Mouse (Mus musculus) heart, embryonic 14.5 days (tissue): ENCODE results near the gene 8030474K03Rik. TPM values are rescaled to one million over a fixed set of nuclear protein-coding genes. Genes with fewer than 3 reads are reported as not detected.
A peak's percentile ranks its signal among the peaks of the same experiment; 100 is the strongest.
"Not testable (repeated sequence)": the region's sequence is repeated elsewhere in the genome, so short reads cannot be mapped to it uniquely, and the experiment has no call there.

Experiments
- ATAC-seq: fragments of 200-750 bp; cut with Nextera tagmentation; 2 replicates; pipeline ENCODE4 v1.8.0; 2017; ENCODE audit warnings: low read depth, moderate TSS enrichment; ENCODE audit not compliant: insufficient number of reproducible peaks, insufficient read depth, low FRiP score
- H3K27ac ChIP-seq, 2 experiments: fragments of 200-500 bp in 1 of 2; fragments of 300-500 bp in 1 of 2; sonication (generic) in 1 of 2; replicated peaks in 1 of 2; 2 replicates each; pipeline ENCODE4 v1.5.1; 2012 to 2014; ENCODE audit warnings: low read depth in 2 of 2, low read length in 2 of 2, control low read depth in 1 of 2, mild to moderate bottlenecking in 1 of 2, mixed read lengths in 1 of 2; ENCODE audit not compliant: control insufficient read depth in 1 of 2, insufficient read depth in 1 of 2
- H3K27me3 ChIP-seq: fragments of 300-500 bp; sonication (generic); 2 replicates; pipeline ENCODE4 v1.6.1; 2014; ENCODE audit warnings: mild to moderate bottlenecking, low read length, control low read depth; ENCODE audit not compliant: control insufficient read depth, insufficient read depth
- H3K36me3 ChIP-seq: fragments of 300-500 bp; sonication (generic); 2 replicates; pipeline ENCODE4 v1.6.1; 2014; ENCODE audit warnings: mild to moderate bottlenecking, control low read depth, low read length, mixed read lengths; ENCODE audit not compliant: control insufficient read depth, insufficient read depth
- H3K4me1 ChIP-seq, 2 experiments: fragments of 200-500 bp in 1 of 2; fragments of 300-500 bp in 1 of 2; sonication (generic) in 1 of 2; 2 replicates each; pipeline ENCODE4 v1.6.1; 2012 to 2014; ENCODE audit warnings: low read length in 2 of 2, control low read depth in 1 of 2, mixed read lengths in 1 of 2; ENCODE audit not compliant: control insufficient read depth in 2 of 2, insufficient read depth in 2 of 2
- H3K4me2 ChIP-seq: fragments of 300-500 bp; sonication (generic); 2 replicates; pipeline ENCODE4 v1.6.1; 2014; ENCODE audit warnings: mild to moderate bottlenecking, low read length
- H3K4me3 ChIP-seq, 2 experiments: fragments of 200-500 bp in 1 of 2; fragments of 300-500 bp in 1 of 2; sonication (generic) in 1 of 2; 2 replicates each; pipeline ENCODE4 v1.5.1; 2012 to 2014; ENCODE audit warnings: low read length in 2 of 2, mild to moderate bottlenecking in 2 of 2, control low read depth in 1 of 2, low read depth in 1 of 2, moderate library complexity in 1 of 2; ENCODE audit not compliant: control insufficient read depth in 1 of 2, insufficient read depth in 1 of 2
- H3K9ac ChIP-seq: fragments of 300-500 bp; sonication (generic); 2 replicates; pipeline ENCODE4 v1.6.1; 2014; ENCODE audit warnings: mild to moderate bottlenecking, low read length
- H3K9me3 ChIP-seq: fragments of 300-500 bp; sonication (generic); 2 replicates; pipeline ENCODE4 v1.6.1; 2016; ENCODE audit warnings: low read length, control low read depth; ENCODE audit not compliant: control insufficient read depth
- WGBS: fragments of 180-500 bp; shearing (Covaris S2); extraction: QIAGEN DNeasy Blood & Tissue Kit; methylation state at CpG from one replicate; pipeline ENCODE4 v1.1.7; 2014; 5-methylcytosine and 5-hydroxymethylcytosine counted together
- polyA plus RNA-seq: library from polyadenylated mRNA; unstranded; fragments of >200 nt; fragmentation: Nextera tagmentation; extraction: Ambion mirVana; gene quantifications from 2 replicates; pipeline ENCODE4 v1.2.1, GENCODE M21; 2014

The 8030474K03Rik gene
- polyA plus RNA-seq, 1 experiment from 2014 or later: not detected

DNA sequence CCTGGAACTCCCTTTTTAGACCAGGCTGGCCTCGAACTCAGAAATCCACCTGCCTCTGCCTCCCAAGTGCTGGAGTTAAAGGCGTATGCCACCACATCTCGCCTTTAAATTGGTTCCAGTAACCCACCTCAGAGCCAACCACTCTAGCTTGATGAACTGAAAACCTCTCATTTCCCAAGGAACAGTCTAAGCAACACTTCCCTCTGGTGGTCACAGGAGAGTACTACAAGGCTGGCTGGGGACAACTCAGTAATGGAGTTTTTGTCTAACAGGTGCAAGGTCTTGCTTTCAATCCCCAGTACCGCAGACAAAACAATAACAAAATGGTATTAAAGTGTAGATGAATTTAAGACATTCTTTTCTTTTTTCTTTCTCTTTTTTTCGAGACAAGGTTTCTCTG is 22.4 kb upstream of the 8030474K03Rik start:
- WGBS: 32% methylated on average over 5 of the region's 5 CpGs
- H3K4me2 ChIP-seq: no peak overlapping the region
- no peak overlapping the region for H3K9ac ChIP-seq
- no peaks in the 10 kb centered on the region for H3K36me3 ChIP-seq
- no peak overlapping the region for H3K4me3 ChIP-seq
- H3K27me3 ChIP-seq: peaks cover 2% of the 10 kb centered on the region; the same call in 1 of the 2 replicates
- H3K9me3 ChIP-seq: no peaks in the 10 kb centered on the region
- no peak for ATAC-seq
- no peaks in the 10 kb centered on the region for H3K4me1 ChIP-seq
- H3K27ac ChIP-seq: no peak overlapping the region

DNA sequence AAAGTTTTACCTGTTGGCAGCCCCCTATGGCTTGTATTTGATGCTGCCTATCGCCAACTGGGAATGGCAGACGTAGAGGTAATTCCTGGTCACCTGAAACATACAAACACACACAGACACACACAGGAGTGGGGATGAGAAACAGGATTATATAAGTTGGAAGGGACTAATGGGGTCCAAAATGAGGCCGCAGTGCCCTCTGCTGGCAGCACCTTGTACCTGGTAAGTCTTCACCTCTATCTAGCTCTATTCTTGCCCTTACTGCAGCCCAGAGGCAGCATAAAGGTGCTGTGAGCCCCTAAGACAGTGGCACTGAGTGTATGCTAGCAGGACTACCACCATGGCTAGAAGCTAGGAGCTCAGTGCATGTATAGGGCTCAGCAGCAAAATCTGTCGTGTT is 2.9 kb upstream of the 8030474K03Rik start:
- no peaks in the 10 kb centered on the region for H3K4me1 ChIP-seq
- no peaks in the 10 kb centered on the region; the same call in 1 of the 2 replicates for H3K27me3 ChIP-seq
- no peak overlapping the region for H3K4me2 ChIP-seq
- H3K9ac ChIP-seq: no peak overlapping the region
- no peaks in the 10 kb centered on the region for H3K36me3 ChIP-seq
- WGBS: 37% methylated on average over 4 of the region's 4 CpGs
- H3K9me3 ChIP-seq: 0 out of 2 replicates have a peak, but pooled peaks cover 6% of the 10 kb centered on the region
- no peak overlapping the region for H3K4me3 ChIP-seq
- no peak for ATAC-seq
- no peak overlapping the region for H3K27ac ChIP-seq

DNA sequence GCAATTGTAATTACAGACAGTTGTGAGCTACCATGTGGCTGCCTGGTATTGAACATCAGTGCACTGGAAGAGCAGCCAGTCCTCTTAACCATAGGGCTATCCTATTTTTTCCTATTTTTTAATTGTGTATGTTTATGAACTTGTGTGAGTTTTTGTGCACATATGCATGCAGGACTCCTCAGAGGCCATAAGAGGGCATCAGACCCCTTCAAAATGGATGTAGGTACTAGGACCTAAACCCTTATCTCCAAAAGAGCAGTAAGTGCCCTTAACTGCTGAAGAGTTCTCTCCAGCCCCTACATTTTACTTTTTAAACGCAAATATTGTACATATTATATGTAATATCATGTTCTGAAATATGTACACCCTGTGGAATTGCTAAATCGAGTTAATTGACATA is 11.1 kb downstream of the 8030474K03Rik start:
- H3K4me3 ChIP-seq: no peak overlapping the region
- no peaks in the 10 kb centered on the region for H3K9me3 ChIP-seq
- no peak overlapping the region for H3K9ac ChIP-seq
- 31% methylated on average over 2 of the region's 2 CpGs for WGBS
- ATAC-seq: no peak
- no peak overlapping the region for H3K27ac ChIP-seq
- H3K4me2 ChIP-seq: no peak overlapping the region
- H3K4me1 ChIP-seq: no peaks in the 10 kb centered on the region
- no peaks in the 10 kb centered on the region for H3K27me3 ChIP-seq
- no peaks in the 10 kb centered on the region for H3K36me3 ChIP-seq

DNA sequence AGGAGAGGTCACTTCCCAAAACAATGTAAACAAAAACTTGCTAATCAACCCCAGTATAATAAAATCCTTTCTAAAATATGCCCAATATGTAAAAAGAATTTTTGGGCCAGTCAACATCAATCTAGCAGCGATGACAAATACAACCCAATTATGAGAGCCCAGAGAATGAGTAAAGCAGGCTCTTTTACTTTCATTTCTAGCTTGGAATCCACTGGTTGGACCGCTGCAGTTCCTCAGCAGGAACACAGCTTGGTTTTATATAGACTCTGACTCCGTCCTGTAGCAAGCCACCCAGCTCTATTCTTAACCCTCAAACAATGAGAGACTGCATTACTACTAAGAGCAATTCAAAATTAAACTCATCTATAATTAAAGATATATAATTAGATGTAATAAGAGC is 17.3 kb downstream of the 8030474K03Rik start:
- WGBS: 37% methylated on average over 3 of the region's 3 CpGs
- no peak overlapping the region for H3K9ac ChIP-seq
- H3K27ac ChIP-seq: no peak overlapping the region
- H3K36me3 ChIP-seq: no peaks in the 10 kb centered on the region
- no peak for ATAC-seq
- H3K4me1 ChIP-seq: no peaks in the 10 kb centered on the region
- no peak overlapping the region for H3K4me3 ChIP-seq
- peaks cover 7% of the 10 kb centered on the region; the same call in 1 of the 2 replicates for H3K27me3 ChIP-seq
- H3K9me3 ChIP-seq: no peaks in the 10 kb centered on the region
- H3K4me2 ChIP-seq: no peak overlapping the region

DNA sequence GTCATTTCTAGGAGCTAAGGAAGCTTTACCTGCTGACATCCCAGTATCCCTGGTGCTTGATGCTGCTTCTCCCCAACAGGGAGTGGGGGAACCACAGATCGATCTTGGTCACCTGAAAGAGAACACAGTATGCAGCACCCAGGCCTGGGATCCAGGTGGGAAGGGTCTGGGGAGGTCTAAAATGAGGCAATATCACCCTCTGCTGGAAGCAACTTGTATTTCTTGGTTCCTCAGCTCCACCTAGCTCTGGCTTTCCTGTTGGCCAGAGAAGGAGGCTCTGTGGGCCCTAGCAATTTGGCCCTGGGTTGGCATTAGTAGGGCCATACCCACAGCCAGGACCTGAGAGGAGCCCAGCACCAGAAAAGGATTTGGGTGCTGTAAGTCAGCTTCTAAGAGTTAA is 24.7 kb downstream of the 8030474K03Rik start:
- H3K36me3 ChIP-seq: no peaks in the 10 kb centered on the region
- no peaks in the 10 kb centered on the region for H3K4me1 ChIP-seq
- no peak overlapping the region for H3K4me2 ChIP-seq
- no peak overlapping the region for H3K27ac ChIP-seq
- ATAC-seq: no peak
- 36% methylated on average over 1 of the region's 1 CpGs for WGBS
- no peak overlapping the region for H3K9ac ChIP-seq
- H3K9me3 ChIP-seq: no peaks in the 10 kb centered on the region
- H3K4me3 ChIP-seq: no peak overlapping the region
- no peaks in the 10 kb centered on the region; the same call in 1 of the 2 replicates for H3K27me3 ChIP-seq

DNA sequence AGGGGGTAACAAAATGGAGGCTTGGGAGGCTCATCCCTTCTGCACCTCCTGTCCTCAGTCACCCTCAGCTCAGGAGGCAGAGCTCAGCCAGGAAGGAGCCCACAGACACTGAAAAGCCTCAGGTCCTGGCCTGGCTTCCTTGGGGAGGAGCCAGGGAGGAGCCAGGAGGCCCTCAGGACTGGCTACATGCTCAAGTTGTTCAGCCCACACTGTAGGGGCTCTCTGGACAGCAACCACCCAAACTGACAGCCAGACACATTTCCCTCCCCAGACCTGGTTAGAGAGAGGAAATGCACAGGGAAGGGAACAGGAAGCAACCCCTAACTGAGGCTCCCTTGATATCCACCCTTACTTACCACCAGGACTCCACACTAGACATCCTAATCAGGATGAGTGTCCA is 25.5 kb downstream of the 8030474K03Rik start:
- not testable (repeated sequence) for H3K9ac ChIP-seq, H3K27me3 ChIP-seq, H3K36me3 ChIP-seq

DNA sequence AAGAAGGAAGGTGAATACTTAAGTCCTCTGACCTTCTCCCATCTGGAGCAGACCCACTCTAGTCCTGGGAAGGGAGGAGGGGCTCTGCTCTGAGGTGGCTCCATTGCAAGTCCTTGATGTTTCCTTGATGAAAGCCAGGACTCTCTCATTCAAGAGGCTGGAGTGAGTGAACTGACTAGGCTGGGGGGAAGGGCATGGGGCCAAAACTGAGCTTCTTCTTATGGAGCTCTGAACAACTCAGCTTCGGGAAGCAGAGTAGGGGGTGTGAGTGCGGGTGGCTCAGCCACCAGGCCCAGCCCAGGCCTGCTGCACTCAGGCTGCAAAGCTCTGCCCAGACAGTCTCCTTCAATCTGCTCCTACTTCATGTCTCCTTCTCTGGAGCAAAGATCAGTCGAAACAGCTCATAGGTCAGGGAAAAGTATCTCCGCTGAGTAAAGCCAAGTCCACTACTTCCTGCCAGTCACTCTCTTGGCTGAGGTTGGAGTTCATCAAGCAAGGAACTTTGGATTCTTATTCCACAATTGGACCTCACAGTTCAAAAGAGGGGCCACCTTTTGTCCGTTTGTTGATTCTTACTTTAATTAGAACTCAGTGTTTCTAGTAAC is 52.8 kb downstream of the 8030474K03Rik start:
- H3K27ac ChIP-seq: peak overlapping the region; percentile 26 to 59; a peak in 3 of 4 replicates
- H3K4me2 ChIP-seq: no peak overlapping the region
- no peak overlapping the region for H3K9ac ChIP-seq
- H3K27me3 ChIP-seq: peaks cover 5% of the 10 kb centered on the region; the same call in 1 of the 2 replicates
- no peak overlapping the region for H3K4me3 ChIP-seq
- H3K36me3 ChIP-seq: no peaks in the 10 kb centered on the region
- H3K4me1 ChIP-seq: peaks cover 12 to 17% of the 10 kb centered on the region in 2 experiments
- H3K9me3 ChIP-seq: no peaks in the 10 kb centered on the region
- 36% methylated on average over 5 of the region's 5 CpGs for WGBS
- ATAC-seq: peak; percentile 54

More for the DNA sequence above, 25.5 kb downstream of the 8030474K03Rik start:
- not testable (repeated sequence) for H3K4me3 ChIP-seq, H3K4me2 ChIP-seq, H3K27ac ChIP-seq, H3K4me1 ChIP-seq, H3K9me3 ChIP-seq
- 0 out of 2 replicates have a peak, but pooled peaks have one; percentile 31 for ATAC-seq
